Mouse (Mus musculus) mature B cell (primary cell): ENCODE results near the gene Wdr63.

Experiments used
- in situ Hi-C: fragments of 300-500 bp; cut with MboI; formaldehyde crosslinking; loops from 2 replicates; pipeline ENCODE4 v1.14.3; 2019

The Wdr63 gene

GRCm38 (mm10) chr3:146053082-146053814 is 54.7 kb downstream of the Wdr63 start:
- in situ Hi-C loops: no loop called here

- in situ Hi-C loops: no loop called here
These were observed 56.5 kb downstream of the Wdr63 start for GRCm38 (mm10) chr3:146051277-146052007.

GRCm38 (mm10) chr3:146049951-146050350 is 58.0 kb downstream of the Wdr63 start:
- in situ Hi-C loops: no loop called here

GRCm38 (mm10) chr3:146047704-146048207 is 60.2 kb downstream of the Wdr63 start:
- in situ Hi-C loops: no loop called here

GRCm38 (mm10) chr3:146046076-146046475 is 61.9 kb downstream of the Wdr63 start:
- in situ Hi-C loops: no loop called here

- in situ Hi-C loops: no loop called here
These were observed 63.0 kb downstream of the Wdr63 start for GRCm38 (mm10) chr3:146044977-146045376.

- in situ Hi-C loops: no loop called here
These were observed 66.5 kb downstream of the Wdr63 start for GRCm38 (mm10) chr3:146041382-146041781.

- in situ Hi-C loops: no loop called here
These were observed 68.6 kb downstream of the Wdr63 start for GRCm38 (mm10) chr3:146039132-146039903.

GRCm38 (mm10) chr3:146037906-146038305 is 70.0 kb downstream of the Wdr63 start:
- in situ Hi-C loops: no loop called here

GRCm38 (mm10) chr3:146032976-146033375 is 75.0 kb downstream of the Wdr63 start:
- in situ Hi-C loops: no loop called here

GRCm38 (mm10) chr3:146030255-146030836 is 77.6 kb downstream of the Wdr63 start:
- in situ Hi-C loops: no loop called here

GRCm38 (mm10) chr3:146029234-146029633 is 78.7 kb downstream of the Wdr63 start:
- in situ Hi-C loops: no loop called here

GRCm38 (mm10) chr3:146028406-146028805 is 79.5 kb downstream of the Wdr63 start:
- in situ Hi-C loops: no loop called here

GRCm38 (mm10) chr3:146027116-146027515 is 80.8 kb downstream of the Wdr63 start:
- in situ Hi-C loops: no loop called here

- in situ Hi-C loops: no loop called here
These were observed 82.4 kb downstream of the Wdr63 start for GRCm38 (mm10) chr3:146025499-146025898.

- in situ Hi-C loops: no loop called here
These were observed 83.2 kb downstream of the Wdr63 start for GRCm38 (mm10) chr3:146024746-146025145.

- in situ Hi-C loops: no loop called here
These were observed 85.7 kb downstream of the Wdr63 start for GRCm38 (mm10) chr3:146022232-146022631.

- in situ Hi-C loops: no loop called here
These were observed 90.4 kb downstream of the Wdr63 start for GRCm38 (mm10) chr3:146017521-146017920.

GRCm38 (mm10) chr3:146016979-146017378 is 91.0 kb downstream of the Wdr63 start:
- in situ Hi-C loops: no loop called here

- in situ Hi-C loops: no loop called here
These were observed 93.6 kb downstream of the Wdr63 start for GRCm38 (mm10) chr3:146014321-146014720.

GRCm38 (mm10) chr3:146013490-146013889 is 94.4 kb downstream of the Wdr63 start:
- in situ Hi-C loops: no loop called here
